Mouse (Mus musculus): ENCODE measurements at regions not wholly inside any gene's neighbourhood (a gene's known extent, or its start where the extent isn't known, plus 50 kb on each side); places are given as distances from the start of the nearest gene placed in this dataset.

GRCm38 (mm10) chr14:105490158-105490557 lies 231.8 kb downstream of the Ndfip2 start:
- no peak for ATAC-seq (ENCODE audit: low FRiP score, low read depth)
- TF ChIP-seq POLR2A (IDR thresholded peaks at IDR 0.05; ENCODE audit: borderline replicate concordance, extremely low read depth, insufficient read depth, insufficient read length) = no peak
- Histone ChIP-seq H3K27me3 (ENCODE audit: control insufficient read depth, insufficient read depth, low read length) (no peaks in the 10 kb centered on the region), H3K4me1 (ENCODE audit: control insufficient read depth, insufficient read depth, low read length) (no peaks in the 10 kb centered on the region), H3K4me2 (replicated peaks; ENCODE audit: low read depth, low read length, severe bottlenecking) (no peak overlapping the region), H3K9me3 (ENCODE audit: control insufficient read depth, low read length) (no peaks in the 10 kb centered on the region), H3K4me3 (replicated peaks; ENCODE audit: low read length) (no peak overlapping the region), H3K27ac (replicated peaks; ENCODE audit: low read depth, low read length) (no peak overlapping the region), H3K36me3 (ENCODE audit: control insufficient read depth, insufficient read depth, low read length) (no peaks in the 10 kb centered on the region), H3K9ac (ENCODE audit: low read depth, low read length, severe bottlenecking) (no peak overlapping the region)
- WGBS = 57% methylated on average over 3 of the region's 3 CpGs
- DNase-seq (ENCODE audit: low spot score) = no peak

GRCm38 (mm10) chr14:105483352-105484083 lies 225.1 kb downstream of the Ndfip2 start:
- H3K27me3 ChIP-seq (ENCODE audit: control insufficient read depth, insufficient read depth, low read length) = no peaks in the 10 kb centered on the region
- no peak for TF ChIP-seq POLR2A (IDR thresholded peaks at IDR 0.05; ENCODE audit: borderline replicate concordance, extremely low read depth, insufficient read depth, insufficient read length)
- ATAC-seq (ENCODE audit: low FRiP score, low read depth) (peak; percentile 76), DNase-seq (ENCODE audit: low spot score) (peak; percentile 49)
- peak overlapping the region; percentile 14 for H3K9ac ChIP-seq (ENCODE audit: low read depth, low read length, severe bottlenecking)
- H3K9me3 ChIP-seq (ENCODE audit: control insufficient read depth, low read length) = no peaks in the 10 kb centered on the region
- peaks cover 24% of the 10 kb centered on the region for H3K4me1 ChIP-seq (ENCODE audit: control insufficient read depth, insufficient read depth, low read length)
- H3K36me3 ChIP-seq (ENCODE audit: control insufficient read depth, insufficient read depth, low read length) = no peaks in the 10 kb centered on the region
- WGBS = 13% methylated on average over 21 of the region's 21 CpGs
- 0 out of 2 replicates have a peak overlapping the region, but pooled peaks have one; percentile 38 for H3K27ac ChIP-seq (replicated peaks; ENCODE audit: low read depth, low read length)
- H3K4me3 ChIP-seq (replicated peaks; ENCODE audit: low read length) = peak overlapping the region; percentile 26
- H3K4me2 ChIP-seq (replicated peaks; ENCODE audit: low read depth, low read length, severe bottlenecking) = peak overlapping the region; percentile 41

- H3K27ac ChIP-seq (replicated peaks; ENCODE audit: low read depth, low read length) = 0 out of 2 replicates have a peak overlapping the region, but pooled peaks have one; percentile 38
- 10% methylated on average over 16 of the region's 16 CpGs for WGBS
- ATAC-seq (ENCODE audit: low FRiP score, low read depth) (no peak), DNase-seq (ENCODE audit: low spot score) (no peak)
- H3K4me3 ChIP-seq (replicated peaks; ENCODE audit: low read length) = peak overlapping the region; percentile 26
- no peaks in the 10 kb centered on the region for H3K9me3 ChIP-seq (ENCODE audit: control insufficient read depth, low read length)
- no peaks in the 10 kb centered on the region for H3K36me3 ChIP-seq (ENCODE audit: control insufficient read depth, insufficient read depth, low read length)
- no peak for TF ChIP-seq POLR2A (IDR thresholded peaks at IDR 0.05; ENCODE audit: borderline replicate concordance, extremely low read depth, insufficient read depth, insufficient read length)
- no peaks in the 10 kb centered on the region for H3K27me3 ChIP-seq (ENCODE audit: control insufficient read depth, insufficient read depth, low read length)
- peak overlapping the region; percentile 41 for H3K4me2 ChIP-seq (replicated peaks; ENCODE audit: low read depth, low read length, severe bottlenecking)
- H3K4me1 ChIP-seq (ENCODE audit: control insufficient read depth, insufficient read depth, low read length) = peaks cover 24% of the 10 kb centered on the region
- H3K9ac ChIP-seq (ENCODE audit: low read depth, low read length, severe bottlenecking) = peak overlapping the region; percentile 14
Measured at GRCm38 (mm10) chr14:105482644-105483351, 224.4 kb downstream of the Ndfip2 start.

GRCm38 (mm10) chr14:105480048-105480447 lies 221.7 kb downstream of the Ndfip2 start:
- TF ChIP-seq POLR2A (IDR thresholded peaks at IDR 0.05; ENCODE audit: borderline replicate concordance, extremely low read depth, insufficient read depth, insufficient read length) = no peak
- no peak overlapping the region for H3K9ac ChIP-seq (ENCODE audit: low read depth, low read length, severe bottlenecking)

GRCm38 (mm10) chr14:105474991-105475553 lies 216.7 kb downstream of the Ndfip2 start:
- Histone ChIP-seq H3K9me3 (ENCODE audit: control insufficient read depth, low read length) (no peaks in the 10 kb centered on the region; the same call in 1 of the 2 replicates), H3K27me3 (ENCODE audit: control insufficient read depth, insufficient read depth, low read length) (no peaks in the 10 kb centered on the region), H3K4me3 (replicated peaks; ENCODE audit: low read length) (no peak overlapping the region), H3K9ac (ENCODE audit: low read depth, low read length, severe bottlenecking) (no peak overlapping the region), H3K4me2 (replicated peaks; ENCODE audit: low read depth, low read length, severe bottlenecking) (no peak overlapping the region), H3K36me3 (ENCODE audit: control insufficient read depth, insufficient read depth, low read length) (no peaks in the 10 kb centered on the region), H3K4me1 (ENCODE audit: control insufficient read depth, insufficient read depth, low read length) (peaks cover 2% of the 10 kb centered on the region), H3K27ac (replicated peaks; ENCODE audit: low read depth, low read length) (no peak overlapping the region)
- DNase-seq (ENCODE audit: low spot score) (peak; percentile 38), ATAC-seq (ENCODE audit: low FRiP score, low read depth) (no peak)
- no peak for TF ChIP-seq POLR2A (IDR thresholded peaks at IDR 0.05; ENCODE audit: borderline replicate concordance, extremely low read depth, insufficient read depth, insufficient read length)

More at GRCm38 (mm10) chr14:105480048-105480447, 221.7 kb downstream of the Ndfip2 start:
- peak overlapping the region; percentile 25 for H3K4me2 ChIP-seq (replicated peaks; ENCODE audit: low read depth, low read length, severe bottlenecking)
- no peaks in the 10 kb centered on the region; the same call in 1 of the 2 replicates for H3K9me3 ChIP-seq (ENCODE audit: control insufficient read depth, low read length)
- H3K4me1 ChIP-seq (ENCODE audit: control insufficient read depth, insufficient read depth, low read length) = peaks cover 24% of the 10 kb centered on the region
- no peak overlapping the region for H3K27ac ChIP-seq (replicated peaks; ENCODE audit: low read depth, low read length)
- DNase-seq (ENCODE audit: low spot score) (no peak), ATAC-seq (ENCODE audit: low FRiP score, low read depth) (no peak)
- H3K4me3 ChIP-seq (replicated peaks; ENCODE audit: low read length) = no peak overlapping the region
- H3K27me3 ChIP-seq (ENCODE audit: control insufficient read depth, insufficient read depth, low read length) = no peaks in the 10 kb centered on the region
- 39% methylated on average over 9 of the region's 9 CpGs for WGBS
- no peaks in the 10 kb centered on the region for H3K36me3 ChIP-seq (ENCODE audit: control insufficient read depth, insufficient read depth, low read length)
